Mouse (Mus musculus): ENCODE measurements at regions not wholly inside any gene's neighbourhood (a gene's known extent, or its start where the extent isn't known, plus 50 kb on each side); places are given as distances from the start of the nearest gene placed in this dataset.

DNA sequence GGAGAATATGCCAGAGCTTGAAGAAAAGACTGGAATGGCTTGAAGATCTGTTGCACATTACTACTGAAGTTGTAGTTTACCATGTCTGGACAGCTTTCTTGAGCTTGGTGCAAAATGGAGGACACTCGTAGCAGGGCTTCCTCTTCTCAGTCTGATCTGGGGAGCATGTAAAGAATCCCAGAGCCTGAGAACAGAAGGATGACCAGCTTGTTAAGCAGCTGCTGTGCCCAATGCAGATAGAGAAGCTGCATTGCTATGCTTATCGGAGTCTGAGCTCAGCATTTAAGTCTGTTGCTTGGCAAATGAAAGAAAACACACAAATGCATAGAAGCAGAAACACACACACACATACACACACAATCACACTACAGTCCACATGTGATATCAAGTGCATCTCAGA is 76.9 kb upstream of the Tnc start:
- Histone ChIP-seq H3K9me3 (ENCODE audit: low read depth, low read length) (no peaks in the 10 kb centered on the region), H3K4me3 (ENCODE audit: low read depth, low read length) (no peak overlapping the region), H3K36me3 (ENCODE audit: insufficient read depth) (no peaks in the 10 kb centered on the region), H3K27me3 (ENCODE audit: insufficient read depth, low read length) (no peaks in the 10 kb centered on the region), H3K9ac (no peak overlapping the region), H3K4me1 (ENCODE audit: insufficient read depth) (no peaks in the 10 kb centered on the region), H3K4me2 (no peak overlapping the region), H3K27ac (ENCODE audit: low read depth) (no peak overlapping the region)
- DNase-seq = no peak
- WGBS = 89% methylated on average over 2 of the region's 2 CpGs
- ATAC-seq (ENCODE audit: insufficient read depth) = no peak
- TF ChIP-seq CTCF (IDR thresholded peaks at IDR 0.05; ENCODE audit: low read depth) = no peak

DNA sequence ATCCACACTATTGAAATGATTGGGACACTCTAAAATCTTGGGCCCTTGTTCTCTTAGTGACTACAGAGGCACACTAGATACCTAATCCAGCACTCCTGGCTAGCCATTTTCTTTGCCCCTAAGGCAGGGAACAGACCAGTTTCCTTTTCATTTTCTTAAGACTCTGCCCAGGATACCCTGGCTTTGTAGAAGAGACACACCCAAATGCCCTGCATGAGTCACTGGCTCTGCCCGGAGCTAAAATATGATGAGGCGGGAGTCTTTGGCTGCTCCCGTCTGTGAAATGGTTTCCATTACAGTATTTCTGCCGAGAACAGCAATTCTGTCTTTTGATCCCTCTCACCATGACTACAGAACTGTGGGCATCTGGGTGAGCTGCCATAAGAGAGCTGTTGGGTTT is 51.4 kb upstream of the Tnc start:
- 87% methylated on average over 4 of the region's 4 CpGs for WGBS
- H3K27ac ChIP-seq (ENCODE audit: low read depth) = no peak overlapping the region
- no peak for TF ChIP-seq CTCF (IDR thresholded peaks at IDR 0.05; ENCODE audit: low read depth)

More for the DNA sequence above, 51.4 kb upstream of the Tnc start:
- Histone ChIP-seq H3K4me3 (ENCODE audit: low read depth, low read length) (no peak overlapping the region), H3K27me3 (ENCODE audit: insufficient read depth, low read length) (no peaks in the 10 kb centered on the region), H3K4me1 (ENCODE audit: insufficient read depth) (no peaks in the 10 kb centered on the region), H3K36me3 (ENCODE audit: insufficient read depth) (no peaks in the 10 kb centered on the region), H3K9ac (no peak overlapping the region), H3K9me3 (ENCODE audit: low read depth, low read length) (no peaks in the 10 kb centered on the region), H3K4me2 (no peak overlapping the region)
- DNase-seq = no peak
- ATAC-seq (ENCODE audit: insufficient read depth) = no peak
